Mouse (Mus musculus) E14TG2a.4 (cell line): Measurements from ENCODE around the gene Scamp5.

Experiments used
- CTCF ChIP-seq: conservative IDR thresholded peaks from 2 replicates; pipeline ENCODE4 v1.5.1; 2014; ENCODE audit warnings: low read length
- NANOG ChIP-seq: IDR thresholded peaks from 2 replicates; pipeline ENCODE4 v1.6.1; 2014; ENCODE audit warnings: borderline replicate concordance, low read length, mixed read lengths
- POU5F1 ChIP-seq: IDR thresholded peaks from 2 replicates; pipeline ENCODE4 v1.6.1; 2014; ENCODE audit warnings: low read length, borderline replicate concordance

GRCm38 (mm10) chr9:57503622-57504380 is 35.9 kb upstream of the Scamp5 start, which contains the start of gene Rpp25:
- TF ChIP-seq CTCF, result no peak
- TF ChIP-seq NANOG, result no peak
- no peak for TF ChIP-seq POU5F1
